In the genomic region with DNA sequence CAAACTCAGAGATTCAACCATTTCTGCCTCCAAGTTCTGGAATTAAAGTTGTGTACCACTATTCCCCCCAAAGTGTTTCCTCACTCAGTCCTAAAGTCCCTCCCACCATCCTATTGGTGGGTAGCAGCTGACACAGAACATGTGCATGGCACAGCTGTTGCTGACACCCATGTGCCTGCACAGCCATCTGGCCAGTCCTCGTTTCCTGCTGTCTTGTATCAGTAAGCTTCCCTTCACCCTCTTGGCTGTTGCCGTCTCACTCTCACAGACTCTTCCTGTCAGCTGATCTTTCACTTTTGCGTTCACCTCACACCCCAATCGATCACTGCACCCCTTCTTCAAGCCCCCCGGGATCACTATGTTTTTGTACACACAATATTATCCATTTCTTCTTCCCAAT, we compare ENCODE assay signal across 8 mouse cellular contexts. TPM values are rescaled to one million over a fixed set of nuclear protein-coding genes. Genes with fewer than 3 reads are reported as not detected.
A peak's percentile ranks its signal among the peaks of the same experiment; 100 is the strongest.
DNase-seq lines count a peak whose midpoint lies in the region; ATAC-seq and TF ChIP-seq lines count a peak whose summit lies in the region.

No protein-coding gene starts in this region.

- 62% methylated on average over 5 of the region's 5 CpGs for WGBS in hindbrain, embryonic 13.5 days
- 67% methylated on average over 5 of the region's 5 CpGs for WGBS in hindbrain, embryonic 14.5 days
- 72% methylated on average over 5 of the region's 5 CpGs for WGBS in midbrain, embryonic 14.5 days

- peak overlapping the region; percentile 15; the same call in 1 of the 2 replicates for H3K9ac ChIP-seq in hindbrain, embryonic 13.5 days
- no peak overlapping the region for H3K9ac ChIP-seq in hindbrain, embryonic 14.5 days
- no peak overlapping the region for H3K9ac ChIP-seq in midbrain, embryonic 14.5 days (replicated peaks; ENCODE audit: low read length)

- no peaks in the 10 kb centered on the region for H3K9me3 ChIP-seq in hindbrain, embryonic 13.5 days
- no peaks in the 10 kb centered on the region for H3K9me3 ChIP-seq in hindbrain, embryonic 14.5 days (ENCODE audit: control insufficient read depth, low read length)
- no peaks in the 10 kb centered on the region for H3K9me3 ChIP-seq in midbrain, embryonic 14.5 days (ENCODE audit: control insufficient read depth, low read length)

- H3K27ac ChIP-seq in hindbrain, embryonic 13.5 days: no peak overlapping the region
- no peak overlapping the region for H3K27ac ChIP-seq in hindbrain, embryonic 14.5 days
- H3K27ac ChIP-seq in layer of hippocampus, adult 2 months: peak overlapping the region; percentile 88
- no peak overlapping the region for H3K27ac ChIP-seq in midbrain, embryonic 14.5 days (replicated peaks; ENCODE audit: low read depth, low read length)

- no peaks in the 10 kb centered on the region for H3K27me3 ChIP-seq in hindbrain, embryonic 13.5 days
- no peaks in the 10 kb centered on the region for H3K27me3 ChIP-seq in hindbrain, embryonic 14.5 days (ENCODE audit: control insufficient read depth, insufficient read depth, low read length)
- no peaks in the 10 kb centered on the region for H3K27me3 ChIP-seq in midbrain, embryonic 14.5 days (ENCODE audit: control insufficient read depth, insufficient read depth, low read length)

- H3K4me3 ChIP-seq in hindbrain, embryonic 13.5 days: no peak overlapping the region
- no peak overlapping the region for H3K4me3 ChIP-seq in hindbrain, embryonic 14.5 days (replicated peaks; ENCODE audit: low read length)
- no peak overlapping the region for H3K4me3 ChIP-seq in layer of hippocampus, adult 2 months
- H3K4me3 ChIP-seq in midbrain, embryonic 14.5 days (replicated peaks; ENCODE audit: low read depth, low read length): no peak overlapping the region

- H3K36me3 ChIP-seq in hindbrain, embryonic 13.5 days: peaks cover 31% of the 10 kb centered on the region
- peaks cover 32% of the 10 kb centered on the region for H3K36me3 ChIP-seq in hindbrain, embryonic 14.5 days (replicated peaks; ENCODE audit: control insufficient read depth, insufficient read depth)
- H3K36me3 ChIP-seq in midbrain, embryonic 14.5 days (ENCODE audit: control insufficient read depth, insufficient read depth, low read length): peaks cover 24% of the 10 kb centered on the region

- DNase-seq in hindbrain, embryonic 14.5 days (ENCODE audit: low spot score): no peak
- DNase-seq in layer of hippocampus, adult 2 months (ENCODE audit: low spot score in 2 of 2): peak; percentile 83 to 88
- DNase-seq in lung, postnatal 25 days (ENCODE audit: low spot score): peak; percentile 9
- DNase-seq in thymus, postnatal 14 days: peak; percentile 81
- no peak for DNase-seq in c-Kit-positive CD71-positive TER-119-positive erythroid progenitor cells, embryonic 14.5 days (ENCODE audit: low spot score)
- no peak for DNase-seq in midbrain, embryonic 14.5 days

- TF ChIP-seq CTCF in layer of hippocampus, adult 2 months (conservative IDR thresholded peaks at IDR 0.05): no peak

- peaks cover 10% of the 10 kb centered on the region; the same call in 1 of the 2 replicates for H3K4me1 ChIP-seq in hindbrain, embryonic 13.5 days (replicated peaks)
- H3K4me1 ChIP-seq in hindbrain, embryonic 14.5 days (replicated peaks; ENCODE audit: control insufficient read depth, insufficient read depth, low read length): no peaks in the 10 kb centered on the region
- no peaks in the 10 kb centered on the region for H3K4me1 ChIP-seq in midbrain, embryonic 14.5 days (ENCODE audit: control insufficient read depth, insufficient read depth, low read length)

- H3K4me2 ChIP-seq in hindbrain, embryonic 13.5 days: no peak overlapping the region
- H3K4me2 ChIP-seq in hindbrain, embryonic 14.5 days (replicated peaks): no peak overlapping the region
- no peak overlapping the region for H3K4me2 ChIP-seq in midbrain, embryonic 14.5 days (ENCODE audit: low read length)

- ATAC-seq in hindbrain, embryonic 13.5 days (ENCODE audit: low FRiP score): no peak
- no peak for ATAC-seq in hindbrain, embryonic 14.5 days (ENCODE audit: low FRiP score)
- ATAC-seq in activated CD4-positive, CD25-positive, alpha-beta regulatory T cell, adult 4 months: peak; percentile 89
- no peak for ATAC-seq in midbrain, embryonic 14.5 days (ENCODE audit: low FRiP score, low TSS enrichment)

RNA-seq across cellular contexts. Expression of a gene that starts 12.5 kb away (rescaled TPM):
- 21.6 and 22.8 TPM in 2 replicates for polyA plus RNA-seq in hindbrain, embryonic 13.5 days (2015; fragmentation: Nextera tagmentation; extraction: Ambion mirVana)
- 19.6 and 21.2 TPM in 2 replicates for polyA plus RNA-seq in hindbrain, embryonic 14.5 days (2014; fragmentation: Nextera tagmentation; extraction: Ambion mirVana)
- polyA plus RNA-seq in activated CD4-positive, CD25-positive, alpha-beta regulatory T cell, adult 4 months (2017; shearing (Covaris generic)): 10 to 100 TPM; 11.7 to 14.0 TPM
- 10 to 100 TPM; 26.2 to 26.6 TPM for total RNA-seq in layer of hippocampus, adult 2 months (2021)
- 22.5 and 30.0 TPM in 2 replicates for polyA plus RNA-seq in midbrain, embryonic 14.5 days (2014; fragmentation: Nextera tagmentation; extraction: Ambion mirVana)

RNA-seq across cellular contexts. Expression of a gene that starts 14.7 kb away (rescaled TPM):
- polyA plus RNA-seq in hindbrain, embryonic 13.5 days (2015; fragmentation: Nextera tagmentation; extraction: Ambion mirVana): 269 and 277 TPM in 2 replicates
- polyA plus RNA-seq in hindbrain, embryonic 14.5 days (2014; fragmentation: Nextera tagmentation; extraction: Ambion mirVana): 238 and 248 TPM in 2 replicates
- polyA plus RNA-seq in activated CD4-positive, CD25-positive, alpha-beta regulatory T cell, adult 4 months (2017; shearing (Covaris generic)): 100 to 1,000 TPM; 163 to 246 TPM
- total RNA-seq in layer of hippocampus, adult 2 months (2021): 100 to 1,000 TPM; 158 to 160 TPM
- 258 and 282 TPM in 2 replicates for polyA plus RNA-seq in midbrain, embryonic 14.5 days (2014; fragmentation: Nextera tagmentation; extraction: Ambion mirVana)

RNA-seq across cellular contexts. Expression of a gene that starts 53.2 kb away (rescaled TPM):
- polyA plus RNA-seq in hindbrain, embryonic 13.5 days (2015; fragmentation: Nextera tagmentation; extraction: Ambion mirVana): 23.2 and 24.7 TPM in 2 replicates
- 25.0 and 28.4 TPM in 2 replicates for polyA plus RNA-seq in hindbrain, embryonic 14.5 days (2014; fragmentation: Nextera tagmentation; extraction: Ambion mirVana)
- 10 to 100 TPM in 1 of 2 experiments, 1 to 10 TPM in 1; 9.5 to 10.9 TPM for polyA plus RNA-seq in activated CD4-positive, CD25-positive, alpha-beta regulatory T cell, adult 4 months (2017; shearing (Covaris generic))
- total RNA-seq in layer of hippocampus, adult 2 months (2021): 10 to 100 TPM; 58.7 to 64.4 TPM
- 24.3 and 28.7 TPM in 2 replicates for polyA plus RNA-seq in midbrain, embryonic 14.5 days (2014; fragmentation: Nextera tagmentation; extraction: Ambion mirVana)

Comparison
In these comparisons a context has a peak if more than half of its experiments do, and no peak if none do; other contexts are left out.
1. DNase-seq: peak in layer of hippocampus, adult 2 months (2 of 2), lung, postnatal 25 days (single experiment) and thymus, postnatal 14 days (single experiment); none in hindbrain, embryonic 14.5 days (single experiment), c-Kit-positive CD71-positive TER-119-positive erythroid progenitor cells, embryonic 14.5 days (single experiment) and midbrain, embryonic 14.5 days (single experiment).